In genomic region chr7:16858336-16858735, GRCm38 (mm10) we compare ENCODE assay signal across 8 mouse cellular contexts. TPM values are rescaled to one million over a fixed set of nuclear protein-coding genes. Genes with fewer than 3 reads are reported as not detected.
DNase-seq lines count a peak whose midpoint lies in the region; ATAC-seq and TF ChIP-seq lines count a peak whose summit lies in the region.

No protein-coding gene starts in this region.

- TF ChIP-seq POLR2A in CH12.LX (IDR thresholded peaks at IDR 0.05; ENCODE audit: low read depth, low read length) = no peak

- no peaks in the 10 kb centered on the region for H3K79me2 ChIP-seq in CH12.LX (replicated peaks; ENCODE audit: control insufficient read depth, extremely low read depth, insufficient read depth, poor library complexity, severe bottlenecking)

- 0 out of 2 replicates have a peak overlapping the region, but pooled peaks have one; percentile 14 for H3K4me2 ChIP-seq in heart, embryonic 12.5 days
- H3K4me2 ChIP-seq in CH12.LX (ENCODE audit: insufficient read depth, low read depth, poor library complexity, severe bottlenecking) = no peak overlapping the region
- 0 out of 2 replicates have a peak overlapping the region, but pooled peaks have one; percentile 12 for H3K4me2 ChIP-seq in kidney, embryonic 15.5 days
- H3K4me2 ChIP-seq in midbrain, embryonic 13.5 days (replicated peaks) = no peak overlapping the region

- dilution Hi-C loops in CH12.LX (cut with MboI; ENCODE audit: extremely low pct_ligation_motif_present, extremely low pct_unique_long_range_greater_than_20kb, low sequenced_read_pairs) = no loop called here

- H3K27me3 ChIP-seq in heart, embryonic 12.5 days (replicated peaks) = no peaks in the 10 kb centered on the region
- no peaks in the 10 kb centered on the region for H3K27me3 ChIP-seq in CH12.LX (replicated peaks)
- no peaks in the 10 kb centered on the region for H3K27me3 ChIP-seq in kidney, embryonic 15.5 days
- no peaks in the 10 kb centered on the region for H3K27me3 ChIP-seq in midbrain, embryonic 13.5 days

- 33% methylated on average over 17 of the region's 17 CpGs for WGBS in heart, embryonic 12.5 days
- 24% methylated on average over 17 of the region's 17 CpGs for WGBS in kidney, embryonic 15.5 days
- WGBS in midbrain, embryonic 13.5 days = 16% methylated on average over 17 of the region's 17 CpGs

- H3K4me1 ChIP-seq in heart, embryonic 12.5 days (replicated peaks) = no peaks in the 10 kb centered on the region
- H3K4me1 ChIP-seq in CH12.LX (ENCODE audit: control insufficient read depth in 1 of 2, insufficient read depth in 2 of 2) = peaks cover 0 to 16% of the 10 kb centered on the region in 2 experiments; a peak in 2 of 4 replicates
- no peaks in the 10 kb centered on the region for H3K4me1 ChIP-seq in kidney, embryonic 15.5 days
- no peaks in the 10 kb centered on the region for H3K4me1 ChIP-seq in midbrain, embryonic 13.5 days (replicated peaks)

- H3K4me3 ChIP-seq in heart, embryonic 12.5 days = no peak overlapping the region
- H3K4me3 ChIP-seq in CH12.LX (replicated peaks in 1 of 3; ENCODE audit: low read depth in 2 of 3, low read length in 2 of 3, poor library complexity in 1 of 3) = no peak overlapping the region
- no peak overlapping the region for H3K4me3 ChIP-seq in kidney, embryonic 15.5 days (replicated peaks)
- H3K4me3 ChIP-seq in midbrain, embryonic 13.5 days (replicated peaks) = no peak overlapping the region

- H3K36me3 ChIP-seq in heart, embryonic 12.5 days = peaks cover 81% of the 10 kb centered on the region
- peaks cover 72 to 94% of the 10 kb centered on the region in 2 experiments for H3K36me3 ChIP-seq in CH12.LX (replicated peaks in 1 of 2; ENCODE audit: control insufficient read depth in 1 of 2, insufficient read depth in 1 of 2, low read length in 1 of 2)
- H3K36me3 ChIP-seq in kidney, embryonic 15.5 days = peaks cover 85% of the 10 kb centered on the region
- H3K36me3 ChIP-seq in midbrain, embryonic 13.5 days = peaks cover 54% of the 10 kb centered on the region

- peak; percentile 23 for TF ChIP-seq RAD21 in CH12.LX (IDR thresholded peaks at IDR 0.05; ENCODE audit: low read depth, low read length)

- H3K9me3 ChIP-seq in heart, embryonic 12.5 days (replicated peaks) = no peaks in the 10 kb centered on the region
- H3K9me3 ChIP-seq in CH12.LX (replicated peaks; ENCODE audit: low read length) = no peaks in the 10 kb centered on the region
- no peaks in the 10 kb centered on the region for H3K9me3 ChIP-seq in kidney, embryonic 15.5 days (replicated peaks)
- no peaks in the 10 kb centered on the region for H3K9me3 ChIP-seq in midbrain, embryonic 13.5 days

- in situ Hi-C loops in CH12.LX (cut with MboI; ENCODE audit: low pct_ligation_motif_present, low pct_unique_long_range_greater_than_20kb, low sequenced_read_pairs) = no loop called here

- no peak overlapping the region for H3K27ac ChIP-seq in heart, embryonic 12.5 days (ENCODE audit: poor library complexity, severe bottlenecking)
- no peak overlapping the region for H3K27ac ChIP-seq in CH12.LX (ENCODE audit: insufficient read depth, low read depth)
- H3K27ac ChIP-seq in kidney, embryonic 15.5 days = no peak overlapping the region
- H3K27ac ChIP-seq in midbrain, embryonic 13.5 days = no peak overlapping the region

- peak; percentile 21 to 67; a peak in 3 of 4 replicates for TF ChIP-seq CTCF in CH12.LX (conservative IDR thresholded peaks at IDR 0.05 in 1 of 2, IDR thresholded peaks at IDR 0.05 in 1 of 2; ENCODE audit: low read depth in 2 of 2, low read length in 2 of 2)

- DNase-seq in heart, adult 8-10 months (ENCODE audit: low spot score) = no peak
- DNase-seq in CH12.LX (ENCODE audit: extremely low read depth) (no peak), MN1 (ENCODE audit: low spot score) (no peak)
- DNase-seq in cerebellum, postnatal 10 days = peak; percentile 79 to 81
- no peak for DNase-seq in right cerebral cortex, postnatal 36 days (ENCODE audit: low spot score in 2 of 2)

- H3K9ac ChIP-seq in heart, embryonic 12.5 days = no peak overlapping the region
- no peak overlapping the region for H3K9ac ChIP-seq in CH12.LX (ENCODE audit: insufficient read depth, low read depth)
- no peak overlapping the region for H3K9ac ChIP-seq in kidney, embryonic 15.5 days
- H3K9ac ChIP-seq in midbrain, embryonic 13.5 days (replicated peaks) = no peak overlapping the region

- ATAC-seq in heart, embryonic 12.5 days (ENCODE audit: insufficient number of reproducible peaks, low FRiP score) = no peak
- no peak for ATAC-seq in kidney, embryonic 15.5 days (replicated peaks; ENCODE audit: low FRiP score)
- ATAC-seq in midbrain, embryonic 13.5 days = 0 out of 2 replicates have a peak, but pooled peaks have one; percentile 24

- no peak for TF ChIP-seq EP300 in CH12.LX (IDR thresholded peaks at IDR 0.05; ENCODE audit: low read length)

TF ChIP-seq in CH12.LX, 34 proteins besides CTCF, POLR2A, EP300 and RAD21:
- TF ChIP-seq SMC3 (IDR thresholded peaks at IDR 0.05; ENCODE audit: low read depth, low read length) (peak; percentile 55), MAZ (IDR thresholded peaks at IDR 0.05; ENCODE audit: low read depth, low read length) (no peak), CHD1 (IDR thresholded peaks at IDR 0.05; ENCODE audit: low read depth, low read length) (no peak)

RNA-seq across cellular contexts. Expression of gene Prkd2, which starts 15.6 kb away (rescaled TPM):
- 10.8 and 11.8 TPM in 2 replicates for polyA plus RNA-seq in heart, embryonic 12.5 days (2016; fragmentation: Nextera tagmentation; extraction: Ambion mirVana)
- total RNA-seq in heart, adult 8-10 months (2022) = 10 to 100 TPM; 13.1 to 16.7 (median 14.8) TPM
- total RNA-seq in CH12.LX (2012; rRNA removed) = 18.0 and 18.7 TPM in 2 replicates
- 8.6 and 9.8 TPM in 2 replicates for total RNA-seq in CH12.LX (2014; rRNA removed)
- 32.2 and 39.0 TPM in 2 replicates for polyA plus RNA-seq in CH12.LX (2012; ENCODE audit: insufficient read length, low read depth)
- polyA plus RNA-seq in kidney, embryonic 15.5 days (2015; fragmentation: Nextera tagmentation; extraction: Ambion mirVana) = 14.6 and 17.7 TPM in 2 replicates
- 6.4 and 6.6 TPM in 2 replicates for polyA plus RNA-seq in midbrain, embryonic 13.5 days (2015; fragmentation: Nextera tagmentation; extraction: Ambion mirVana)

RNA-seq across cellular contexts. Expression of gene Dact3, which starts 16.8 kb away (rescaled TPM):
- polyA plus RNA-seq in heart, embryonic 12.5 days (2016; fragmentation: Nextera tagmentation; extraction: Ambion mirVana) = 14.3 and 15.2 TPM in 2 replicates
- total RNA-seq in heart, adult 8-10 months (2022) = 1 to 10 TPM; 8.0 to 9.5 (median 8.6) TPM
- 2.9 and 3.5 TPM in 2 replicates for total RNA-seq in CH12.LX (2012; rRNA removed)
- 4.0 and 5.1 TPM in 2 replicates for total RNA-seq in CH12.LX (2014; rRNA removed)
- polyA plus RNA-seq in CH12.LX (2012; ENCODE audit: insufficient read length, low read depth) = 9.2 and 12.0 TPM in 2 replicates
- 2.6 TPM in 2 replicates for polyA plus RNA-seq in kidney, embryonic 15.5 days (2015; fragmentation: Nextera tagmentation; extraction: Ambion mirVana)
- 2.8 and 2.9 TPM in 2 replicates for polyA plus RNA-seq in midbrain, embryonic 13.5 days (2015; fragmentation: Nextera tagmentation; extraction: Ambion mirVana)

RNA-seq across cellular contexts. Expression of gene Gng8, which starts 33.2 kb away (rescaled TPM):
- polyA plus RNA-seq in heart, embryonic 12.5 days (2016; fragmentation: Nextera tagmentation; extraction: Ambion mirVana) = 2.3 and 4.3 TPM in 2 replicates
- 1 to 10 TPM; 1.0 to 1.5 (median 1.1) TPM for total RNA-seq in heart, adult 8-10 months (2022)
- total RNA-seq in CH12.LX (2012; rRNA removed) (0.25 TPM in 1 of 2 replicates, not detected in the other), CH12.LX (2014; rRNA removed) (not detected in 2 replicates)
- polyA plus RNA-seq in CH12.LX (2012; ENCODE audit: insufficient read length, low read depth) = 2.4 and 2.5 TPM in 2 replicates
- polyA plus RNA-seq in kidney, embryonic 15.5 days (2015; fragmentation: Nextera tagmentation; extraction: Ambion mirVana) = 6.8 and 7.8 TPM in 2 replicates
- polyA plus RNA-seq in midbrain, embryonic 13.5 days (2015; fragmentation: Nextera tagmentation; extraction: Ambion mirVana) = 23.4 and 30.8 TPM in 2 replicates

RNA-seq across cellular contexts. Expression of gene Fkrp, which starts 41.8 kb away (rescaled TPM):
- polyA plus RNA-seq in heart, embryonic 12.5 days (2016; fragmentation: Nextera tagmentation; extraction: Ambion mirVana) = 37.6 and 37.8 TPM in 2 replicates
- 10 to 100 TPM; 47.3 to 56.4 (median 53.0) TPM for total RNA-seq in heart, adult 8-10 months (2022)
- 19.6 and 20.3 TPM in 2 replicates for total RNA-seq in CH12.LX (2012; rRNA removed)
- total RNA-seq in CH12.LX (2014; rRNA removed) = 13.0 and 16.5 TPM in 2 replicates
- polyA plus RNA-seq in CH12.LX (2012; ENCODE audit: insufficient read length, low read depth) = 19.6 and 23.4 TPM in 2 replicates
- 32.0 and 34.1 TPM in 2 replicates for polyA plus RNA-seq in kidney, embryonic 15.5 days (2015; fragmentation: Nextera tagmentation; extraction: Ambion mirVana)
- polyA plus RNA-seq in midbrain, embryonic 13.5 days (2015; fragmentation: Nextera tagmentation; extraction: Ambion mirVana) = 43.9 and 46.1 TPM in 2 replicates

RNA-seq across cellular contexts. Expression of gene Strn4, which starts 42.6 kb away (rescaled TPM):
- polyA plus RNA-seq in heart, embryonic 12.5 days (2016; fragmentation: Nextera tagmentation; extraction: Ambion mirVana) = 97.4 and 103 TPM in 2 replicates
- total RNA-seq in heart, adult 8-10 months (2022) = 10 to 100 TPM; 47.9 to 61.2 (median 49.1) TPM
- total RNA-seq in CH12.LX (2012; rRNA removed) (57.4 and 63.5 TPM in 2 replicates), CH12.LX (2014; rRNA removed) (41.7 and 46.0 TPM in 2 replicates)
- 69.7 and 74.5 TPM in 2 replicates for polyA plus RNA-seq in CH12.LX (2012; ENCODE audit: insufficient read length, low read depth)
- 91.5 and 99.8 TPM in 2 replicates for polyA plus RNA-seq in kidney, embryonic 15.5 days (2015; fragmentation: Nextera tagmentation; extraction: Ambion mirVana)
- 184 and 186 TPM in 2 replicates for polyA plus RNA-seq in midbrain, embryonic 13.5 days (2015; fragmentation: Nextera tagmentation; extraction: Ambion mirVana)

Comparison
In these comparisons a context has a peak if more than half of its experiments do, and no peak if none do; other contexts are left out.
1. H3K4me2 ChIP-seq: peak in heart, embryonic 12.5 days (single experiment) and kidney, embryonic 15.5 days (single experiment); none in CH12.LX (single experiment) and midbrain, embryonic 13.5 days (single experiment).
2. DNase-seq: peak in cerebellum, postnatal 10 days (2 of 2); none in heart, adult 8-10 months (single experiment), CH12.LX (single experiment), MN1 (single experiment) and right cerebral cortex, postnatal 36 days (0 of 2).